Mouse (Mus musculus): ENCODE measurements around the gene Olfr1388. TPM values are rescaled to one million over a fixed set of nuclear protein-coding genes. Genes with fewer than 3 reads are reported as not detected.
"Not testable (repeated sequence)": the region's sequence is repeated elsewhere in the genome, so short reads cannot be mapped to it uniquely, and the experiment has no call there.

Gene Olfr1388
- polyA plus RNA-seq, 1 experiment from 2014 or later: 0.18 TPM

DNA sequence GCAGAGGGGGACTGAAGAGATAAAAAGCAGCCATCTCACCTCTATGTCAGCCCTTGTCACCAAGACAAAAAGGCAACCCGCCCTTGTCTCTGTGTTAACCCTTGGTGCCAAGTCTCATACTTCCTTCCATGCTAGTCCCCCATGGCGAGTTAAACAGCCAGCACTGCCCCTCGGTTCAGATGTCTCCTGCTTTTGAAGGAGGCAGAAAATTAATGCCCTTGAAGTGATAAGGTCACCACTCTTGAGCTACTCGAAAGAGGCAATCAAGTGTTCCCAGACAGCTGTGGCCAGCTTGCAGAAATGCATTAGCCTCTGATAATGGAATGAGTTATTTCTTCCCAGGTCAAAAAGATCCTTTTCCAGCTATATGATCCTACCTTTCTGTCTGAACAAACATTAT, 49.5 kb downstream of the Olfr1388 start:
- no peaks in the 10 kb centered on the region for H3K9me3 ChIP-seq (replicated peaks; ENCODE audit: control insufficient read depth, low read length)

DNA sequence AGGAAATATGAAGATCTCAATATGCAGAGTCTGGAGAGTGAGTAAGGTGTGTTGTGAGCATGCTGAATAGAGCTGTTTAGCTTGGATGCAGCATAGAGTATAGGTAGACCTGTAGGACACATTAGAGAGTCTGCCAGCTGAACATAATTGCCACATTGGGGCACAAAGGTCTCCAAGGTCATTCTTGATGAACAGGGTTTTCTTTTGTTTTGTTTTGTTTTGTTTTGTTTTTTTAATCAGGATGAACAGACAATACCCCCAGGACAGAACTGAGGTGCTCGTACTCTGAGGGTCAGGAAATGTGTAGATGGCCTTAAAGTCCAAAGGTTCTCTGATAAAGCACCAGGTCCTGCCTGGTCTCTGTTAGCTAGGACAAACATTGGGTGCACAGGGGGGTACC, 52.3 kb downstream of the Olfr1388 start, which contains the start of gene Olfr1385:
Gene Olfr1385, plus strand, starts transcription at position 301 of the 400 bp plus-strand sequence.
- H3K4me1 ChIP-seq (ENCODE audit: control insufficient read depth, insufficient read depth, low read length); H3K36me3 ChIP-seq (ENCODE audit: control insufficient read depth, insufficient read depth, low read length); H3K27me3 ChIP-seq (ENCODE audit: control insufficient read depth, insufficient read depth, low read length); H3K9ac ChIP-seq (ENCODE audit: low read length); H3K4me2 ChIP-seq (ENCODE audit: low read depth, low read length); H3K4me3 ChIP-seq (replicated peaks; ENCODE audit: low read length); H3K9me3 ChIP-seq (replicated peaks; ENCODE audit: control insufficient read depth, low read length); ATAC-seq (ENCODE audit: insufficient read depth, low FRiP score); H3K27ac ChIP-seq (ENCODE audit: low read length): not testable (repeated sequence)
- 62% methylated on average over 1 of the region's 1 CpGs for WGBS

More for the DNA sequence above, 49.5 kb downstream of the Olfr1388 start:
- no peaks in the 10 kb centered on the region for H3K36me3 ChIP-seq (ENCODE audit: control insufficient read depth, insufficient read depth, low read length)
- H3K27ac ChIP-seq (ENCODE audit: low read length): no peak overlapping the region
- no peaks in the 10 kb centered on the region for H3K4me1 ChIP-seq (ENCODE audit: control insufficient read depth, insufficient read depth, low read length)
- ATAC-seq (ENCODE audit: insufficient read depth, low FRiP score): no peak
- H3K4me3 ChIP-seq (replicated peaks; ENCODE audit: low read length): no peak overlapping the region
- no peaks in the 10 kb centered on the region for H3K27me3 ChIP-seq (ENCODE audit: control insufficient read depth, insufficient read depth, low read length)
- no peak overlapping the region for H3K4me2 ChIP-seq (ENCODE audit: low read depth, low read length)
- H3K9ac ChIP-seq (ENCODE audit: low read length): no peak overlapping the region
- WGBS: 38% methylated on average over 4 of the region's 4 CpGs

Other genes starting within 250 kb of the Olfr1388 start
- 1.2 and 2.1 TPM in 2 replicates for gene Btnl9, start 249.5 kb upstream of the Olfr1388 start, polyA plus RNA-seq (2015; fragmentation: Nextera tagmentation; extraction: Ambion mirVana)
- gene Zfp62, start 233.3 kb upstream of the Olfr1388 start, polyA plus RNA-seq (2015; fragmentation: Nextera tagmentation; extraction: Ambion mirVana): 30.3 and 32.9 TPM in 2 replicates
- 65.9 and 70.1 TPM in 2 replicates for gene Mgat1, start 192.4 kb upstream of the Olfr1388 start, polyA plus RNA-seq (2015; fragmentation: Nextera tagmentation; extraction: Ambion mirVana)
- 0.10 TPM in 1 of 2 replicates, not detected in the other for gene Olfr1393, start 158.3 kb upstream of the Olfr1388 start, polyA plus RNA-seq (2015; fragmentation: Nextera tagmentation; extraction: Ambion mirVana)
- gene Olfr1392, start 151.3 kb upstream of the Olfr1388 start, polyA plus RNA-seq (2015; fragmentation: Nextera tagmentation; extraction: Ambion mirVana): 0.08 TPM in 1 of 2 replicates, not detected in the other
- not detected in 2 replicates for gene Olfr10, start 131.9 kb upstream of the Olfr1388 start, polyA plus RNA-seq (2015; fragmentation: Nextera tagmentation; extraction: Ambion mirVana)
- not detected in 2 replicates for gene Olfr1391, start 113.9 kb upstream of the Olfr1388 start, polyA plus RNA-seq (2015; fragmentation: Nextera tagmentation; extraction: Ambion mirVana)
- not detected in 2 replicates for gene Olfr1390, start 101.4 kb upstream of the Olfr1388 start, polyA plus RNA-seq (2015; fragmentation: Nextera tagmentation; extraction: Ambion mirVana)
- gene Olfr1389, start 13.6 kb upstream of the Olfr1388 start, polyA plus RNA-seq (2015; fragmentation: Nextera tagmentation; extraction: Ambion mirVana): not detected in 2 replicates
- not detected in 2 replicates for gene Olfr1387, start 18.7 kb downstream of the Olfr1388 start, polyA plus RNA-seq (2015; fragmentation: Nextera tagmentation; extraction: Ambion mirVana)
- gene Olfr1386, start 28.4 kb downstream of the Olfr1388 start, polyA plus RNA-seq (2015; fragmentation: Nextera tagmentation; extraction: Ambion mirVana): not detected in 2 replicates
- not detected in 2 replicates for gene Olfr1385, start 52.4 kb downstream of the Olfr1388 start, polyA plus RNA-seq (2015; fragmentation: Nextera tagmentation; extraction: Ambion mirVana)
- not detected in 2 replicates for gene Olfr1384, start 70.1 kb downstream of the Olfr1388 start, polyA plus RNA-seq (2015; fragmentation: Nextera tagmentation; extraction: Ambion mirVana)
- not detected in 2 replicates for gene Olfr1383, start 83.0 kb downstream of the Olfr1388 start, polyA plus RNA-seq (2015; fragmentation: Nextera tagmentation; extraction: Ambion mirVana)
- gene Olfr1382, start 91.6 kb downstream of the Olfr1388 start, polyA plus RNA-seq (2015; fragmentation: Nextera tagmentation; extraction: Ambion mirVana): not detected in 2 replicates
- gene Olfr1381, start 106.8 kb downstream of the Olfr1388 start, polyA plus RNA-seq (2015; fragmentation: Nextera tagmentation; extraction: Ambion mirVana): not detected in 2 replicates
- gene Olfr1380, start 120.3 kb downstream of the Olfr1388 start, polyA plus RNA-seq (2015; fragmentation: Nextera tagmentation; extraction: Ambion mirVana): not detected in 2 replicates
- gene Flt4, start 172.6 kb downstream of the Olfr1388 start, polyA plus RNA-seq (2015; fragmentation: Nextera tagmentation; extraction: Ambion mirVana): 5.5 and 5.8 TPM in 2 replicates
- gene Scgb3a1, start 227.0 kb downstream of the Olfr1388 start, polyA plus RNA-seq (2015; fragmentation: Nextera tagmentation; extraction: Ambion mirVana): not detected in 2 replicates